In the genomic region with DNA sequence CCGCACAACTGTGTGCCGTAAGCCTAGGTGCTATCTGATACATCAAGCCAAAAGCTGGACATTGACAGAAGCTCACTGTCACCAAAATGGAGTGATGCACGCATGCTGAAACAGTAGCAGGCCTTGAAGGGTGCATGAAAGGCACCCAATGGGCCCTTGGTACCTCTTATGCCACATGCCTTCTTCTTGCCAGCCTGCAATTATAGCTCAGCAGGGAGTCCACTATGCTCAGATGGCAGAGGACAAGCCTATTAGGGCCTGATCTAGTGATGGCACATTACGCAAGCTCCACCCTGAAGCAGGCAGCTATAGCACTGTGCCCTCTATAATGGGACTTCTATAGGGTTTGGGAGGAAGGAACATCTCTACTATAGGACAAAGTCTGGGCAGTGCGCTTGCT, we compare ENCODE assay signal across 22 mouse cellular contexts. TPM values are rescaled to one million over a fixed set of nuclear protein-coding genes. Genes with fewer than 3 reads are reported as not detected.
DNase-seq lines count a peak whose midpoint lies in the region; ATAC-seq and TF ChIP-seq lines count a peak whose summit lies in the region.
"Had no signal": no experiment of that assay in that cellular context is flagged by ENCODE, and none has a peak within 500 bp of the region (broad histone marks: within the 10 kb centered on the region; RNA-seq: fewer than 3 reads in every experiment).

No protein-coding gene starts in this region.

- no peak for TF ChIP-seq CTCF in hindbrain, postnatal 0 days (IDR thresholded peaks at IDR 0.05; ENCODE audit: low read depth)

- DNase-seq in cerebellum, adult 9-10 months: peak; percentile 28
- DNase-seq in cerebellum, adult 8-10 months: no peak
- DNase-seq in hindbrain, postnatal 0 days (ENCODE audit: low spot score): no peak
- no peak for DNase-seq in hindbrain, embryonic 14.5 days (ENCODE audit: low spot score)
- peak; percentile 54 for DNase-seq in Muller cell, postnatal 12 days (ENCODE audit: inconsistent ontology term)
- DNase-seq: adrenal gland, postnatal 10 days; adrenal gland, postnatal 36 days; cerebellum, adult 11-12 months; cerebellum, postnatal 14 days; gastrocnemius, adult 2 months; gastrocnemius, postnatal 14 days; heart, adult 18-20 months; heart, postnatal 14 days; heart, postnatal 4 days; kidney, adult 11 months had no signal

- no peak overlapping the region for H3K4me3 ChIP-seq in hindbrain, postnatal 0 days (ENCODE audit: low read length)
- H3K4me3 ChIP-seq in hindbrain, embryonic 14.5 days (replicated peaks; ENCODE audit: low read length): no peak overlapping the region
- H3K4me3 ChIP-seq: forebrain, embryonic 10.5 days; forebrain, embryonic 13.5 days; gastrocnemius, adult 2 months; heart, embryonic 13.5 days; hindbrain, embryonic 15.5 days; intestine, embryonic 15.5 days had no signal

- 0 out of 2 replicates have a peak, but pooled peaks have one; percentile 15 for ATAC-seq in hindbrain, postnatal 0 days
- no peak for ATAC-seq in hindbrain, embryonic 14.5 days (ENCODE audit: low FRiP score)
- ATAC-seq in frontal cortex, adult (ENCODE audit: low TSS enrichment): no peak
- ATAC-seq: forebrain, embryonic 13.5 days; forebrain, embryonic 16.5 days; intestine, embryonic 15.5 days had no signal

- H3K36me3 ChIP-seq in hindbrain, postnatal 0 days (ENCODE audit: insufficient read depth, low read length): no peaks in the 10 kb centered on the region
- H3K36me3 ChIP-seq in hindbrain, embryonic 14.5 days (replicated peaks; ENCODE audit: control insufficient read depth, insufficient read depth): no peaks in the 10 kb centered on the region
- H3K36me3 ChIP-seq: forebrain, embryonic 10.5 days; heart, embryonic 13.5 days; hindbrain, embryonic 15.5 days; intestine, embryonic 15.5 days had no signal

- H3K4me1 ChIP-seq in hindbrain, postnatal 0 days (ENCODE audit: insufficient read depth, low read length): no peaks in the 10 kb centered on the region
- no peaks in the 10 kb centered on the region for H3K4me1 ChIP-seq in hindbrain, embryonic 14.5 days (replicated peaks; ENCODE audit: control insufficient read depth, insufficient read depth, low read length)
- H3K4me1 ChIP-seq: forebrain, embryonic 13.5 days; heart, embryonic 13.5 days; hindbrain, embryonic 15.5 days; intestine, embryonic 15.5 days had no signal

- no peak overlapping the region for H3K4me2 ChIP-seq in hindbrain, postnatal 0 days (ENCODE audit: low read depth, low read length)
- no peak overlapping the region for H3K4me2 ChIP-seq in hindbrain, embryonic 14.5 days (replicated peaks)
- H3K4me2 ChIP-seq: forebrain, embryonic 13.5 days; heart, embryonic 13.5 days; hindbrain, embryonic 15.5 days; intestine, embryonic 15.5 days had no signal

- no peaks in the 10 kb centered on the region for H3K9me3 ChIP-seq in hindbrain, postnatal 0 days (ENCODE audit: low read length)
- no peaks in the 10 kb centered on the region for H3K9me3 ChIP-seq in hindbrain, embryonic 14.5 days (ENCODE audit: control insufficient read depth, low read length)
- H3K9me3 ChIP-seq: forebrain, embryonic 10.5 days; forebrain, embryonic 13.5 days; heart, embryonic 13.5 days; hindbrain, embryonic 15.5 days; intestine, embryonic 15.5 days had no signal

- no peak overlapping the region for H3K27ac ChIP-seq in hindbrain, postnatal 0 days
- H3K27ac ChIP-seq in hindbrain, embryonic 14.5 days: no peak overlapping the region
- H3K27ac ChIP-seq: forebrain, embryonic 10.5 days; forebrain, embryonic 13.5 days; gastrocnemius, adult 2 months; heart, embryonic 13.5 days; hindbrain, embryonic 15.5 days; intestine, embryonic 15.5 days had no signal

- no peaks in the 10 kb centered on the region for H3K27me3 ChIP-seq in hindbrain, postnatal 0 days (ENCODE audit: insufficient read depth, low read length)
- no peaks in the 10 kb centered on the region for H3K27me3 ChIP-seq in hindbrain, embryonic 14.5 days (ENCODE audit: control insufficient read depth, insufficient read depth, low read length)
- H3K27me3 ChIP-seq: forebrain, embryonic 13.5 days; heart, embryonic 13.5 days; hindbrain, embryonic 15.5 days; intestine, embryonic 15.5 days had no signal

- no peak overlapping the region for H3K9ac ChIP-seq in hindbrain, postnatal 0 days (replicated peaks; ENCODE audit: low read length)
- no peak overlapping the region for H3K9ac ChIP-seq in hindbrain, embryonic 14.5 days
- H3K9ac ChIP-seq: forebrain, embryonic 13.5 days; heart, embryonic 13.5 days; hindbrain, embryonic 15.5 days; intestine, embryonic 15.5 days had no signal

- 87% methylated on average over 5 of the region's 5 CpGs for WGBS in hindbrain, postnatal 0 days
- WGBS in hindbrain, embryonic 14.5 days: 94% methylated on average over 5 of the region's 5 CpGs

RNA-seq across cellular contexts. Expression of a gene that starts 10.8 kb away (rescaled TPM):
- total RNA-seq in hindbrain, postnatal 0 days (2014; rRNA removed): 24.2 and 30.8 TPM in 2 replicates
- polyA plus RNA-seq in hindbrain, postnatal 0 days (2015; fragmentation: Nextera tagmentation; extraction: Ambion mirVana): 38.4 and 40.2 TPM in 2 replicates
- polyA plus RNA-seq in hindbrain, embryonic 14.5 days (2014; fragmentation: Nextera tagmentation; extraction: Ambion mirVana): 50.9 and 51.3 TPM in 2 replicates

Comparison
In these comparisons a context has a peak if more than half of its experiments do, and no peak if none do; other contexts are left out.
1. DNase-seq: peak in cerebellum, adult 9-10 months (single experiment) and Muller cell, postnatal 12 days (single experiment); none in cerebellum, adult 8-10 months (single experiment), hindbrain, postnatal 0 days (single experiment) and hindbrain, embryonic 14.5 days (single experiment).